Mouse (Mus musculus) embryo, embryonic 11 days (tissue): ENCODE data around the gene Itga1.

Source experiments
- DNase-seq: peaks from one replicate; pipeline ENCODE4 v3.0.0-alpha.2; 2015

Itga1 gene

GRCm38 (mm10) chr13:115098227-115098626 lies 3.5 kb downstream of the Itga1 start:
- no peak for DNase-seq

- no peak for DNase-seq
Measured at GRCm38 (mm10) chr13:115096965-115097364, 4.8 kb downstream of the Itga1 start.

- no peak for DNase-seq
Measured at GRCm38 (mm10) chr13:115096216-115096615, 5.5 kb downstream of the Itga1 start.

GRCm38 (mm10) chr13:115095392-115095791 lies 6.4 kb downstream of the Itga1 start:
- DNase-seq = no peak

GRCm38 (mm10) chr13:115091511-115091910 lies 10.3 kb downstream of the Itga1 start:
- DNase-seq = peak; percentile 37

GRCm38 (mm10) chr13:115090977-115091445 lies 10.8 kb downstream of the Itga1 start:
- peak; percentile 13 for DNase-seq

- peak; percentile 95 for DNase-seq
Measured at GRCm38 (mm10) chr13:115090069-115090976, 11.4 kb downstream of the Itga1 start, which contains the start of gene Pelo. Gene Pelo, minus strand, starts transcription at chr13:115090186.

- DNase-seq = peak; percentile 45
Measured at GRCm38 (mm10) chr13:115089395-115090025, 12.3 kb downstream of the Itga1 start.

- no peak for DNase-seq
Measured at GRCm38 (mm10) chr13:115089020-115089394, 12.8 kb downstream of the Itga1 start.

- DNase-seq = no peak
Measured at GRCm38 (mm10) chr13:115085974-115086373, 15.8 kb downstream of the Itga1 start.

- DNase-seq = no peak
Measured at GRCm38 (mm10) chr13:115082339-115082738, 19.4 kb downstream of the Itga1 start.

GRCm38 (mm10) chr13:115079996-115080585 lies 21.7 kb downstream of the Itga1 start:
- no peak for DNase-seq

- no peak for DNase-seq
Measured at GRCm38 (mm10) chr13:115078997-115079685, 22.6 kb downstream of the Itga1 start.

- no peak for DNase-seq
Measured at GRCm38 (mm10) chr13:115077346-115078134, 24.2 kb downstream of the Itga1 start.

GRCm38 (mm10) chr13:115072386-115072785 lies 29.4 kb downstream of the Itga1 start:
- no peak for DNase-seq

GRCm38 (mm10) chr13:115071431-115071830 lies 30.3 kb downstream of the Itga1 start:
- no peak for DNase-seq

- DNase-seq = no peak
Measured at GRCm38 (mm10) chr13:115067968-115068330, 33.8 kb downstream of the Itga1 start.

GRCm38 (mm10) chr13:115067324-115067967 lies 34.3 kb downstream of the Itga1 start:
- DNase-seq = no peak

- no peak for DNase-seq
Measured at GRCm38 (mm10) chr13:115057555-115057954, 44.2 kb downstream of the Itga1 start.

GRCm38 (mm10) chr13:115054783-115055182 lies 47.0 kb downstream of the Itga1 start:
- peak; percentile 27 for DNase-seq

- no peak for DNase-seq
Measured at GRCm38 (mm10) chr13:115052568-115052967, 49.2 kb downstream of the Itga1 start.
